Mouse (Mus musculus) erythroid progenitor cell, adult 5-6 weeks (primary cell): ENCODE measurements at regions not wholly inside any gene's neighbourhood (a gene's known extent, or its start where the extent isn't known, plus 50 kb on each side); places are given as distances from the start of the nearest gene placed in this dataset.

Source experiments
- ATAC-seq: replicated peaks from 2 replicates; pipeline ENCODE4 v1.8.0; 2016; ENCODE audit warnings: moderate number of reproducible peaks, mild to moderate bottlenecking, moderate TSS enrichment, inconsistent platforms; ENCODE audit not compliant: poor library complexity, low FRiP score, severe bottlenecking

GRCm38 (mm10) chr2:75588572-75588971, 70.5 kb upstream of the Hnrnpa3 start:
- no peak for ATAC-seq

GRCm38 (mm10) chr2:75589452-75589851, 69.6 kb upstream of the Hnrnpa3 start:
- ATAC-seq, result no peak

DNA sequence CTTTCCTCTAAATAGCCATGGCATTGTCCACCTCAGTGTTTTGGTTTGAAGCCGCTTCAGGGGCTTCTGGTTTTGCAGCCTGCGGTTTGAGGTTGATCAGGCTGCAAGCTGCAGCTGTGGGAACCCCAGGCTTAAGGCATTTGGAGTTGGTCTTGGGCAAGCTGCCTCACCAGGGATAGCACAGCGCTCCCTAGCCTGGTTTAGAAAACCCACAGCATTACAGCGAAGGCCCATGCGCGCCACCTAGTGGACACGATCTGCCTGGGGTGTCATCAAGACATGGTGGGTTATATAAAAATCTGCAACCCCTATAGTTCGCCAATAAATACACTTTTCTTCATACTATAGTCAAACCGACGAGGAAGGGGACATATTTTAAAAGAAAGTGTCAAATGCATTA, 68.9 kb upstream of the Hnrnpa3 start:
- ATAC-seq, result peak; percentile 79; the same call in 1 of the 2 replicates

DNA sequence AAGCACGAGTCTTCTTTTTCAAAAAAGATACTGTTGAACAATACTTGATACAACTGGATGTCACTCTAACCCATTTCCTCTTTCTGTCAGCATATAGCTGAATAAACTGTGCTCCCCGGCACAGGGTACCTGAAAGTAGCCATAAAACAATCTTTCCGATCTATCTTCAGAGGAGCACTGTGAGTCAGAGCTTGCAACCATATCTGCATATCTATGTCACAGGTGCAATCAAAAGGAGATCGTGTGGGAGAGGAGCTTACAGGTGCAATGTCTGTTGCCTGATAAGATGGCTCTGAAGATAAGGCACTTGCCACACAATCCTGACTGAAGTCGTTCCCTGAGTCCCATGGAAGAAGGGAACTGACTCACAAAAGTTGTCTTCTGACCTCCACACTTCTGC, 58.5 kb upstream of the Hnrnpa3 start:
- ATAC-seq, result no peak

DNA sequence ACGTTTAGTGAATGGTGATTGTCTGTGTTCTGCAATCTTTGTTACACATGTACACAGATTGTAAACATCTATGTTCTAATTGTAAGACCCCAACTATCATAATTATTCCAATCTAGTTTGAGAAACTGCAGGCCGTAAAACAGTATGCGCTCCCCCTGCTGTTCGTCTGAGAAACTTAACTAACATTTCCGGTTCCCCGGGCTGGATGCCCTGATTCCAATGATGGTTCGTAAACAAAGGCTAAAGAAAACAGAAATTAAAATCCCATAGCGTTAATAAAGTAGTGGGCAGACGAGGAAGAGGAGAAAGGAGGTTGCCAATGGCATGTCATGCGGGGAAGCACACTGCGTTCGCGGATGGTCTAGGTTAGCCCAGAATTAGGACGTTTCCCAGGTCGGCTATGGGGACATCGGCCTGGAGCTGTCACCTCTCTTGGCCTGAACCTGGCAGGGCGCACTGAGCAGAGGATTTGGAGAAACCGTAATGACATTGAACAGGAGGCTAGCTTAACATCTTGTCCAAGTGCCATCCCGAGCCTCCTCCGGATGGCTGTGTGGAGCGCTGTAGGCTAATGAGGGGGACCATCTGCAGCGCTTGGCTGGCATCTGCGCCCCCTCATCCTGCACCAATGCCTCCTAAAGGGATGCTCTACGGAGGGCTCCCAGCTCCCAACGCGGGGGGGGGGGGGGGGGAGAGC, 55.7 kb upstream of the Hnrnpa3 start:
- no peak for ATAC-seq

DNA sequence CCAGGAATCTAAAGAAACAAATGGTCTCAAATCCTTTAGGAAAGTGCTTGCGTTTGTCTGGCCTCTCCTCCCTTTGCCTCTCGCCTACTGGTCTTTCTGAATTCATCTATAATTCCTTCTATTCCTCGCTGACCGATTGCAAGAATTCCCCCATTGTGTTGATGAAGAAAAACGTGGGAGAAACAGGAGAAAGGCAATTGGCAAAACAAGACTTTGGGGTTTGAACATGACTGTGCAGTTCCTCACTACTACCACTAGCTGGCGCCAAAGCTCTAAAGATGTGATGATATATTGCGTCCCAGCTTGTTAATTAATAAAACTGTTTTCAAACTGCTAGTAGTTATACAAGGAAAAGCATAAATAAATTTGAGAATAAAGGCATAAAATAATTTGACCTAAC, 53.4 kb upstream of the Hnrnpa3 start:
- ATAC-seq, result no peak

GRCm38 (mm10) chr2:75607010-75607915, 51.8 kb upstream of the Hnrnpa3 start:
- no peak for ATAC-seq

DNA sequence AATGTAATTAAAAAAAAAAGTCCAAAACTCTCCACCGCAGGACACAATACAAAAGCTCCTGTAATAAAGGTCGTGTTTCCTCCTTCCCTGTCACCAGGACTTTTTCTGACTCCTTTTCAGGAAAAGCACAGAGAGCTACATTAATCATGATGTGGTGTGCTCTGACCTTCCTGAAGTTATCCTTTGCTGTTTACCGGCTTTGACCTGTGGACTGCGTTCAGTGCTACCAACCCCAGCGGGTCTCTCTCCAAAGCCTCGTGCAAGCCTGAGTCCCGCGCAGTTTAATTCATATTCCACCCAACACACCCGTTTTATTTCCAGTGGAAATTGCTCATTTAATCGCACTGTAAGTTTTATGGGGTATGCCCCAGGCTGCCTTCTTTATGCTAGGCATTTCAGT, 51.1 kb upstream of the Hnrnpa3 start:
- no peak for ATAC-seq

DNA sequence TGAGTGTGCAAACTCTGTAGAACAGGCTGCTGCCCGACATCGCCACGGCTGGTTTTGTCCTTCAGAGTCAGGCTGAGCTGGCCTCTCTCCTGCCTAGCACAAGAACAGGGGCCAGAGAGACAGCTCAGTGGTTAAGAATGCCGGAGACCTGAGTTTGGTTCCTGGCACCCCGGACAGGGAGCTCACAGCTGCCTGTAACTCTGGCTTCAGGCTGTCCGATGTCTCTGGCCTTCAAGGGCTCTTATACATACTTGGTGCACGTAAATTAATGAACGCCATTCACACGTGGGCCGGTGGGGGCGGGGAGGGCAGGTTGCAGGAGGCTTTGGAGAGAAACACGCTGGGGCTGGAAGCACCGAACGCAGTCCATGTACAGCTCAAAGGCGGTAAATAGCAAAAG, 50.6 kb upstream of the Hnrnpa3 start:
- no peak for ATAC-seq

GRCm38 (mm10) chr2:75609150-75609946, 49.7 kb upstream of the Hnrnpa3 start:
- no peak for ATAC-seq
